Mouse (Mus musculus) left cerebral cortex, adult 11 months (tissue): ENCODE results near the gene Trpv2.
A peak's percentile ranks its signal among the peaks of the same experiment; 100 is the strongest.
"Not testable (repeated sequence)": the region's sequence is repeated elsewhere in the genome, so short reads cannot be mapped to it uniquely, and the experiment has no call there.

ENCODE experiments used
- DNase-seq: peaks from one replicate; pipeline ENCODE4 v3.0.0; 2022; ENCODE audit warnings: low spot score

Gene Trpv2

DNA sequence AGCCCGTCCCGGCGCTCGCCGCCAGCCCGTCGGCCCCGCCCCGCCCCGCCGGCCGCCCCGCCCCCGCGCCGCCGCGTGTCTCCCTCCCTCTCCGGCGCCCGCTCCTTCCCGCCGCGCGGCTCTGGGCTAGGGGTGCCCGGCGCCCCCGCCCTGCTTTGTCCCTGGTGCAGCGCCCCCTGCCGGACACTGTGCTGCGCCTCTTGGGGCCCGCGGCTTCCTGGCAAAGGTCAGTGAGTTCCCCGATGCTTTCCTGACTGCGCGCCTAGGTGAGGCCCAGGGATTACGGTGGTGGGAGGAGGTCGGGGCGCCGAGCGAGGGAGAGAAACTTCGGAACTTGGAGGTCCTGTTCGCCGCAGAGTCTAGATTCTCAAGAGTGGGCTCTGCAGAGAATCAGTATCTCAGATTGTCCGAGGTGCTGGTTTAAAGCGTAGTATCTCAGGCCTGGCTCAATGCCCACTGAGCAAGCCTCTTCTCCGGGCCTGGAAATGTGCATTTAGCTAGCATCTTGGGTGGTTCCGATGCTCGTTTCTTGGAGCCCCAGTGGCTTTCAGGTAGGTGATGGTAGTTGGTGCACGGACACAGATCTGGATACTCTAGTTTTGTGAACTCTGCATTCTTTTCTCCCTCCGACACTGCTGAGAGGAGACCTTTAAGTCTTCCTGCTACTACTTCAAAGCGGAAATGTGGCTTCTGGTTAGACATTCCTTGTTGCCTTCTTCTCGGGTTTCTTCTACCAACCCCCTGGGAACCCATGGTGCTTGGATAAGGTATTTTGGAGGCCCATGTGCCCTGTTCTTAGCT lies 74.5 kb downstream of the Trpv2 start, which contains the start of gene Mmgt2:
Gene Mmgt2 (plus strand): TSS at position 74 of the 801 bp plus-strand sequence.
- DNase-seq = peak; percentile 74

DNA sequence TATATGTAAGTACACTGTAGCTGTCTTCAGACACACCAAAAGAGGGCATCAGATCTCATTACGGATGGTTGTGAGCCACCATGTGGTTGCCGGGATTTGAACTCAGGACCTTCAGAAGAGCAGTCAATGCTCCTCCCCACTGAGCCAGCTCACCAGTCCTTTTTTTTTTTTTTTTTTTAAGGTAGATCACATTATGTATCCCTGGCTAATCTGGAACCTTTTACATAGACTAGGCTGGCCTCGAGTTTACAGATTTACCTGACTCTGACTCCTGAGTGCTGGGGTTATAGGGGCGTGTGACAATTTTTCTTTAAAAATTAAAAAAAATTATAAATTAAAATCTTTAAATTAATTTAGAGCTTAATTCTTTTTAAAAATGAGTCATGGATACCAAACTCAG lies 75.5 kb downstream of the Trpv2 start:
- DNase-seq = not testable (repeated sequence)
